Mouse (Mus musculus) erythroblast, embryonic 14.5 days (primary cell): ENCODE results near the gene Ggt1.

ENCODE experiments used
- GATA1 ChIP-seq: IDR thresholded peaks from 2 replicates; pipeline ENCODE4 v1.6.1; 2012; ENCODE audit warnings: low read length, inconsistent platforms, mixed read lengths
- TAL1 ChIP-seq: IDR thresholded peaks from 3 replicates; pipeline ENCODE4 v1.6.1; 2012; ENCODE audit warnings: low read length, inconsistent platforms, mixed read lengths

- TF ChIP-seq GATA1 = no peak
- no peak for TF ChIP-seq TAL1
Measured at GRCm38 (mm10) chr10:75552701-75553450, 8.5 kb upstream of the Ggt1 start.
